Mouse (Mus musculus) erythroblast, embryonic 14.5 days (primary cell): Measurements from ENCODE around the gene Ddx1.

Source experiments
- GATA1 ChIP-seq: IDR thresholded peaks from 2 replicates; pipeline ENCODE4 v1.6.1; 2012; ENCODE audit warnings: low read length, inconsistent platforms, mixed read lengths
- TAL1 ChIP-seq: IDR thresholded peaks from 3 replicates; pipeline ENCODE4 v1.6.1; 2012; ENCODE audit warnings: low read length, inconsistent platforms, mixed read lengths

DNA sequence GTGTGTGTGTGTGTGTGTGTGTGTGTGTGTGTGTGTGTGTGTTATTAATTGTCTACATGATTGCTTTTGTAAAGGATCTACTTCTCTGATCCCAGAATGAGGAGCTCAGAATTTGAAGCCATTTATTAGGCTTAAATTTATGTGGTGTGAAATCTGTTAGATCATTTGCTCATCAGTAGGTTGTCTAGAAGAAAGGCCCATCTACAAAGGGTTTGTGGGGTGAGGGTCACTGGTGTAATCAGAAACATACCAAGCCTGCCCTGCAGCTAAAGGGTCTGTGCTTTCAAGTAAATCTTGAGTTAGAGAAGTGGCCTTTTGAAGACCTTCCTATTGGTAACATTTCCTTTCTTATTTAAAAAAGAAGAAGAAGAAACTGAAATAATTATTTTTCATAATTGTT is 53.5 kb downstream of the Ddx1 start:
- no peak for TF ChIP-seq GATA1
- TF ChIP-seq TAL1, result no peak
